Mouse (Mus musculus) lung, embryonic 14.5 days (tissue): Measurements from ENCODE around the gene Rabl6. TPM values are rescaled to one million over a fixed set of nuclear protein-coding genes. Genes with fewer than 3 reads are reported as not detected.
"Not testable (repeated sequence)": the region's sequence is repeated elsewhere in the genome, so short reads cannot be mapped to it uniquely, and the experiment has no call there.

Experiments used
- ATAC-seq: fragments of 200-750 bp; cut with Nextera tagmentation; 2 replicates; pipeline ENCODE4 v1.8.0; 2017; ENCODE audit warnings: mild to moderate bottlenecking, moderate TSS enrichment, moderate library complexity; ENCODE audit not compliant: insufficient read depth
- DNase-seq: peaks from one replicate; pipeline ENCODE4 v3.0.0-alpha.2; 2015
- H3K27ac ChIP-seq: fragments of 300-500 bp; sonication (generic); 2 replicates; pipeline ENCODE4 v1.5.1; 2014; ENCODE audit warnings: low read depth, mild to moderate bottlenecking, moderate library complexity
- H3K27me3 ChIP-seq: fragments of 300-500 bp; sonication (generic); 2 replicates; pipeline ENCODE4 v1.6.1; 2014; ENCODE audit warnings: low read length, control low read depth; ENCODE audit not compliant: insufficient read depth
- H3K36me3 ChIP-seq: fragments of 300-500 bp; sonication (generic); 2 replicates; pipeline ENCODE4 v1.6.1; 2014; ENCODE audit warnings: control low read depth; ENCODE audit not compliant: insufficient read depth
- H3K4me1 ChIP-seq: fragments of 300-500 bp; sonication (generic); 2 replicates; pipeline ENCODE4 v1.6.1; 2014; ENCODE audit warnings: antibody characterized with exemption, control low read depth; ENCODE audit not compliant: insufficient read depth
- H3K4me2 ChIP-seq: fragments of 300-500 bp; sonication (generic); 2 replicates; pipeline ENCODE4 v1.6.1; 2014; ENCODE audit warnings: mild to moderate bottlenecking
- H3K4me3 ChIP-seq: fragments of 300-500 bp; sonication (generic); 2 replicates; pipeline ENCODE4 v1.5.1; 2014; ENCODE audit warnings: low read depth, low read length
- H3K9ac ChIP-seq: fragments of 300-500 bp; sonication (generic); 2 replicates; pipeline ENCODE4 v1.6.1; 2014
- H3K9me3 ChIP-seq: fragments of 300-500 bp; sonication (generic); 2 replicates; pipeline ENCODE4 v1.6.1; 2016; ENCODE audit warnings: low read depth, low read length, control low read depth
- CTCF ChIP-seq: IDR thresholded peaks from 2 replicates; pipeline ENCODE4 v1.5.1; 2016; ENCODE audit warnings: antibody characterized with exemption, low read depth
- WGBS: fragments of 180-500 bp; shearing (Covaris S2); extraction: QIAGEN DNeasy Blood & Tissue Kit; methylation state at CpG from one replicate; pipeline ENCODE4 v1.1.7; 2014; 5-methylcytosine and 5-hydroxymethylcytosine counted together
- polyA plus RNA-seq: library from polyadenylated mRNA; unstranded; fragments of >200 nt; fragmentation: Nextera tagmentation; extraction: Ambion mirVana; gene quantifications from 2 replicates; pipeline ENCODE4 v1.2.1, GENCODE M21; 2014

Gene Rabl6
- polyA plus RNA-seq, 1 experiment from 2014 or later = 85.7 TPM

DNA sequence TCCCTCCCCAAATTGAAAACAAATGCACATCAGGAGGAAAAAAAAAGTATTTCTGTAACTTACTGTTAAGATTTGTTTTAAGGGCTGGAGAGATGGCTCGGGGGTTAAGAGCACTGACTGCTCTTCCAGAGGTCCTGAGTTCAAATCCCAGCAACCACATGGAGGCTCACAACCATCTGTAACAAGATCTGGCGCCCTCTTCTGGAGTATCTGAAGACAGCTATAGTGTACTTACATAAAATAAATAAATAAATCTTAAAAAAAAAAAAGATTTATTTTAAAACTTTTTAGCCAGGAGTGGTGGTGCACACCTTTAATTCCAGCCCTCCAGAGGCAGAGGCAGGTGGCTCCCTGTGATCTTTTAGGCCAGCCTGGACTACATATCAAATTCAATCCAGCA lies 52.8 kb downstream of the Rabl6 start:
- H3K27me3 ChIP-seq, H3K4me3 ChIP-seq, DNase-seq, H3K27ac ChIP-seq, H3K9me3 ChIP-seq, H3K4me2 ChIP-seq, H3K9ac ChIP-seq, ATAC-seq, H3K36me3 ChIP-seq: not testable (repeated sequence)
- peaks cover 11% of the 10 kb centered on the region for H3K4me1 ChIP-seq
- peak; percentile 15; the same call in 1 of the 2 replicates for TF ChIP-seq CTCF
- WGBS = 45% methylated on average over 2 of the region's 2 CpGs

DNA sequence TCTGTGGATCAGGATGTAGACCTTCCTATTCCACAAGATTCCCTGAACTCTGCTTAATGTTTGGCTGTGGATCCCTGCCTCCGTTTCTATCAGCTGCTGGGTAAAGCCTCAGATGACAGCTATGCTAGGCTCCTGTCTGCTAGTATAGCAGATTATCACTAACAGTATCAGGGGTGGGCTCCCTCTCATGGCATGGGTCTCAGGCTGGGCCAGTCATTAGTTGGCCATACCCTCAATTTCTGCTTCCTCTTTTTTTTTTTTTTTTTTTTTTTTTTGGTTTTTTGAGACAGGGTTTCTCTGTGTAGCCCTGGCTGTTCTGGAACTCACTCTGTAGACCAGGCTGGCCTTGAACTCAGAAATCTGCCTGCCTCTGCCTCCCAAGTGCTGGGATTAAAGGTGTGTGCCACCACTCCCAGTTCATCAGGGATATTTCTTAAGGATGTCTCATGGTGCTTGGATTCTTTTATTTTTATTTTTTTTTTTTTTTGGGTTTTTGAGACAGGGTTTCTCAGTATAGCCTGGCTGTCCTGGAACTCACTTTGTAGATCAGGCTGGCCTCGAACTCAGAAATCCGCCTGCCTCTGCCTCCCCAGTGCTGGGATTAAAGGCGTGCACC lies 55.0 kb downstream of the Rabl6 start:
- DNase-seq, H3K9ac ChIP-seq, H3K27ac ChIP-seq, H3K27me3 ChIP-seq, H3K36me3 ChIP-seq, H3K9me3 ChIP-seq, H3K4me1 ChIP-seq, H3K4me3 ChIP-seq, H3K4me2 ChIP-seq, ATAC-seq: not testable (repeated sequence)
- 72% methylated on average over 4 of the region's 4 CpGs for WGBS

DNA sequence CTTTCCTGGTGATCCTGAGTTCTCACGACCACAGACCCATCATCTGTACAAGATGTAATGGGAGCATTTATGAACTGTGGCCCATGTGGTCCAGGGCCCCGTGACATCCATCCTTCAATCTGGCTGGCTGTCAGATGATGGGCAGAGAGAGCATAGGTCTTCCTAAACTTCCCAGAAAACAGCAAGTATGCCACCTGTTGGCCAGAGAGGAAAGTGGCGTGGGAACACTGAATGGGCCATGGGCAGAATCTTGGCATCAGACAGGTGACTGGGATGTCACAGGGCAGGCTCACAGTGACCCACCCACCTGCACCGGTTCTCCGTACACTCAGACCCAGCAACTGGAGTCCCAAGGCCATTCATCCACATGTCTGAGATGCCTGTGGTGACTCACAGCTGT lies 57.1 kb downstream of the Rabl6 start:
- ATAC-seq (no peak), DNase-seq (peak; percentile 46)
- H3K4me3 ChIP-seq = no peak overlapping the region
- H3K36me3 ChIP-seq = no peaks in the 10 kb centered on the region
- no peak overlapping the region for H3K27ac ChIP-seq
- H3K9ac ChIP-seq = no peak overlapping the region
- H3K4me2 ChIP-seq = no peak overlapping the region
- WGBS = 22% methylated on average over 5 of the region's 5 CpGs
- no peaks in the 10 kb centered on the region for H3K9me3 ChIP-seq
- no peaks in the 10 kb centered on the region for H3K27me3 ChIP-seq
- peak; percentile 74 for TF ChIP-seq CTCF
- H3K4me1 ChIP-seq = 0 out of 2 replicates have a peak, but pooled peaks cover under 1% of the 10 kb centered on the region

DNA sequence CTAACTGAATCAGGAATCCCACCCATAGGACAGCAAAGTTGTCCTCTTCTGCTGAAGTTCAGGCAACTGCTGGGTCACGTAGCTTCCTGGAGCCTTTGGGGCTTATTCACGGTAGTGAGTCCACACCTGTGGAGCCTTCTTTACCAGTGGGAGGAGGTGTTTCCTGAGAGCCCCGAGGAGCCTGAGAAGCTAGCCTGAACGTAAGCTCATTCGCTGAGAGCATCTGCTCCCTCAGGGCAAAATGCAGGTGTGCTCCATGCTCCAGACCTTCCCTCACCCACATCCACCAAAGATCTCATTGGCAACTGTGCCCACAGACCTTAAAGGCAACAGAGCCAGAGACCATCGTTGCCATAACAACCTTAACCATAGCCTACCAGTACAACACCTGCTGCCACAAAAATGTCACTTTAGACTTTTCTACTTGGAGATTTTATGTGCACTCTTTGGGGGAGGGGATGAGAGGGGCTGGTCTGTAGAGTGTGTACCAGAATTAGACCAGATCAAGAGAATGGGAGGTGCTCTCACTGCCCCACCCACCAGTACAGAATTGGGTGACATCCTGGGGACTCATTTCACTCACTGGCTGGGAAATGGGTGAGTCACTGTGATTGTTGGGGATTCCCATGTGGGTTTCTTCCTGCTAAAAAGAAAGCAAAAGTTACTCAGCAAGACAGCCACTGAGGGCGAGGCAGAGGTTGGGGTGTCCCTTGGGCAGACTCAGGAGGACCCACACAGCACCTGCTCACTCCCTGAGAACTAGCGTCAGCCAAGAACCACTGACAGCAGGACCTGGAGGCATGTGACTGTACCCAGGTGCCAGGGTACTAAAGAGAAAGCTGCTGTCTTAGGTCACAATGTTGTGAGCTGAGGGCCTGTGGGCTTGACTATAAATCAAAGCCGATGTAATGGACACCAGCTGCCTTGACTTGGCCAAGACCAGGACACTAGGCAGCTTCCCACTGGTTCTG lies 59.0 kb downstream of the Rabl6 start:
- WGBS = 65% methylated on average over 9 of the region's 9 CpGs
- Histone ChIP-seq H3K4me3 (no peak overlapping the region), H3K9ac (no peak overlapping the region), H3K36me3 (0 out of 2 replicates have a peak, but pooled peaks cover 6% of the 10 kb centered on the region), H3K4me1 (0 out of 2 replicates have a peak, but pooled peaks cover 9% of the 10 kb centered on the region), H3K4me2 (no peak overlapping the region), H3K27ac (no peak overlapping the region), H3K9me3 (no peaks in the 10 kb centered on the region), H3K27me3 (no peaks in the 10 kb centered on the region)
- DNase-seq (no peak), ATAC-seq (no peak)
- no peak for TF ChIP-seq CTCF

DNA sequence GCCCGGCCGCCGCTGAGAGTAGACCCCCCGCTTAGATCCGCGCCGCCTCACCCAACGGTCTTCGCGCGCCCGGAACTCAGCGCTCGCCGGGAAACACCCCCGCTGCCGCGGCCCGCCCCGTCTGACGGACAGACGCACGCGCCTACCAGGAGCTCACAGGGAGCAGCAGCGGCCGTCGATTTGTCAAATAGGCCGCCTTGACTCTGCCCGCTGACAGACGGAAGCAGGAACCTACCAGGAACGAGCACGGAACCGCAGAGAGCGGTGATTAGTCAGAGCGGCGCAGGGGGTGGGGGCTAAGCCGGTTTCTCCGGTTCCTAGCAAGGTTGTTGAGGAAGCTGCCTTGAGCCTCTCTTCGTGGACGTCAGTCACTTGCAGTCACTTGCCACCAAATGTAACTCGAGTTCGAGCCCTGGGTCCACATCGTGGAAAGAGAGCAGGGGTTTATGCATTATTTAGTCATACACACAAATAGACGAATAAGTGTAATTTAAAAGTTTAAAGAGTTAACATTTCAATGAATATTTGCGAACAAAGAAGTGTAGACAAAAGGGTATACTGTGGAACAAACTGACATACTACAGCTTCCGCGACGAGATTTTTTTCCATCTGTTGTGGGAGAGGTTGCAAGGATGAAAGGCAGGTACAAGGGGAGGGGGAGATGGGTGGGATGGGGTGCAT lies 61.4 kb downstream of the Rabl6 start, which contains the start of gene Traf2:
Gene Traf2 (minus strand): TSS at position 130 of the 681 bp plus-strand sequence.
- no peaks in the 10 kb centered on the region for H3K9me3 ChIP-seq

DNA sequence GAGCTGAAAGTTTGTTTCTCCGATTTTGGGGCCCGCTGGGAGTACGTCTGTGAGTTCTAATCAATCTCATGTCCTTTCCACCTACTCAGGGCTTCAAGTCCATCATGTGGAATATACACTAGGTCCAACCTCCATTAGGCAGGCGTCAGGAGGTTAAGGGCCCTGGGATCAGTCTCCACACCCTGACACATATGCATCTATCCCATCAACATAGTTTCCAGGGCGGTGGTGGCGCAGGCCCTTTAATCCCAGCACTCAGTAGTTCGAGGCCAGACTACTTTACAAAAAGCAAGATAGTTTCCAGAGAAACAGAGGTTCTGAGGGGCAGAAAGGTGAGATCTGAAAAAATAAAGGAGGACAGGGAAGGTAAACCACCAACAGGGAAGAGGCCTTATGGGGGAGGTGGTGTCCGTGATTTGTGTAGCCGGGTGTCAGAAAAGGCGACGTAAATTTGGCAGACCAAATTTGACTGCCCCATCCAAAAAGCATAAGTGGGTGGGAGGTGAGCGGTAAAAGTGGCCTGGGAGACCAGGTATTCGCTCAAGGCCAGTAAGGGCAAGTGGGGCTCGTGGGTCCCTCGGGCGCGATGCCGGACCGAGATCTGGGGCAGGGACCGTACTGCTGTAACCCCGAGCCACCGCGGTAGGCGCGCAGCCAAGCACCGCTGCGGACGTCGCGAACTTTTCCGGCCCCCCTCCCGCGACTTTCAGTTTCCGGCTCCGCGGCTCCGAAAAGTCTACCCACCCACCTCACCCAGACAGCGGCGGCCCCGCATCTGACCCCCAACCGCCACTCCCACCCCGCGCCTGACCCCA lies 62.1 kb downstream of the Rabl6 start:
- Histone ChIP-seq H3K27me3 (no peaks in the 10 kb centered on the region), H3K9me3 (no peaks in the 10 kb centered on the region), H3K4me3 (peak overlapping the region; percentile 72), H3K9ac (peak overlapping the region; percentile 74), H3K36me3 (0 out of 2 replicates have a peak, but pooled peaks cover 6% of the 10 kb centered on the region), H3K4me2 (peak overlapping the region; percentile 88), H3K4me1 (0 out of 2 replicates have a peak, but pooled peaks cover 9% of the 10 kb centered on the region), H3K27ac (peak overlapping the region; percentile 70; the same call in 1 of the 2 replicates)
- WGBS = 6% methylated on average over 35 of the region's 43 CpGs
- no peak for TF ChIP-seq CTCF
- peak; percentile 82 for ATAC-seq
- DNase-seq = no peak

More for the DNA sequence above, 61.4 kb downstream of the Rabl6 start, which contains the start of gene Traf2:
- Histone ChIP-seq H3K27ac (peak within 1 kb of the TSS; percentile 70; the same call in 1 of the 2 replicates), H3K4me3 (peak within 1 kb of the TSS; percentile 72), H3K27me3 (no peaks in the 10 kb centered on the region), H3K9ac (peak within 1 kb of the TSS; percentile 74), H3K4me1 (0 out of 2 replicates have a peak, but pooled peaks cover 9% of the 10 kb centered on the region), H3K36me3 (0 out of 2 replicates have a peak, but pooled peaks cover 6% of the 10 kb centered on the region), H3K4me2 (peak within 1 kb of the TSS; percentile 88)
- DNase-seq (peak; percentile 99), ATAC-seq (peak; percentile 100)
- 3% methylated on average over 48 of the region's 48 CpGs for WGBS
- no peak for TF ChIP-seq CTCF
